Mouse (Mus musculus) hindbrain, embryonic 10.5 days (tissue): ENCODE results near the gene Il1rl2. TPM values are rescaled to one million over a fixed set of nuclear protein-coding genes. Genes with fewer than 3 reads are reported as not detected.

Experiments
- DNase-seq: peaks from one replicate; pipeline ENCODE4 v3.0.0-alpha.2; 2017; ENCODE audit warnings: low spot score
- H3K27ac ChIP-seq: fragments of 300-500 bp; sonication (generic); 2 replicates; pipeline ENCODE4 v1.5.1; 2016; ENCODE audit warnings: mild to moderate bottlenecking, moderate library complexity
- H3K27me3 ChIP-seq: fragments of 300-500 bp; sonication (generic); 2 replicates; pipeline ENCODE4 v1.6.1; 2016; ENCODE audit warnings: mild to moderate bottlenecking; ENCODE audit not compliant: poor library complexity, insufficient read depth, severe bottlenecking
- H3K36me3 ChIP-seq: fragments of 300-500 bp; sonication (generic); 2 replicates; pipeline ENCODE4 v1.6.1; 2016; ENCODE audit warnings: mild to moderate bottlenecking, moderate library complexity
- H3K4me1 ChIP-seq: fragments of 300-500 bp; sonication (generic); replicated peaks from 2 replicates; pipeline ENCODE4 v1.6.1; 2016; ENCODE audit warnings: mild to moderate bottlenecking
- H3K4me3 ChIP-seq: fragments of 300-500 bp; sonication (generic); 2 replicates; pipeline ENCODE4 v1.5.1; 2016; ENCODE audit warnings: mild to moderate bottlenecking, moderate library complexity
- H3K9me3 ChIP-seq: fragments of 300-500 bp; sonication (generic); 2 replicates; pipeline ENCODE4 v1.6.1; 2016; ENCODE audit warnings: mild to moderate bottlenecking, moderate library complexity
- WGBS: fragments of 180-500 bp; shearing (Covaris S2); methylation state at CpG from one replicate; pipeline ENCODE4 v1.1.7; 2016; 5-methylcytosine and 5-hydroxymethylcytosine counted together
- polyA plus RNA-seq: library from polyadenylated mRNA; unstranded; fragments of >200 nt; fragmentation: Nextera tagmentation; extraction: Ambion mirVana; gene quantifications from 2 replicates; pipeline ENCODE4 v1.2.1, GENCODE M21; 2016

Gene Il1rl2
- 1.2 and 1.6 TPM in 2 replicates for polyA plus RNA-seq

- Histone ChIP-seq H3K36me3 (no peaks in the 10 kb centered on the region), H3K27ac (no peak within 1 kb of the TSS), H3K27me3 (peaks cover 51% of the 10 kb centered on the region), H3K4me3 (peak within 1 kb of the TSS; percentile 56), H3K9me3 (no peaks in the 10 kb centered on the region), H3K4me1 (peaks cover 18% of the 10 kb centered on the region)
- peak; percentile 17 for DNase-seq
- 40% methylated on average over 6 of the region's 6 CpGs for WGBS
Measured at GRCm38 (mm10) chr1:40324457-40324856, at the start of gene Il1rl2. Il1rl2 (plus strand) TSS chr1:40324610.

GRCm38 (mm10) chr1:40275285-40276013 lies 49.0 kb upstream of the Il1rl2 start:
- H3K4me1 ChIP-seq: no peaks in the 10 kb centered on the region
- H3K27ac ChIP-seq: no peak overlapping the region
- H3K4me3 ChIP-seq: no peak overlapping the region
- H3K36me3 ChIP-seq: no peaks in the 10 kb centered on the region
- 80% methylated on average over 10 of the region's 10 CpGs for WGBS
- no peaks in the 10 kb centered on the region for H3K27me3 ChIP-seq
- DNase-seq: no peak
- no peaks in the 10 kb centered on the region for H3K9me3 ChIP-seq

GRCm38 (mm10) chr1:40277944-40278343 lies 46.5 kb upstream of the Il1rl2 start:
- WGBS: 91% methylated on average over 4 of the region's 4 CpGs
- H3K9me3 ChIP-seq: no peaks in the 10 kb centered on the region
- no peak for DNase-seq
- no peak overlapping the region for H3K27ac ChIP-seq
- H3K4me3 ChIP-seq: no peak overlapping the region
- H3K27me3 ChIP-seq: no peaks in the 10 kb centered on the region
- H3K36me3 ChIP-seq: no peaks in the 10 kb centered on the region
- H3K4me1 ChIP-seq: no peaks in the 10 kb centered on the region

DNA sequence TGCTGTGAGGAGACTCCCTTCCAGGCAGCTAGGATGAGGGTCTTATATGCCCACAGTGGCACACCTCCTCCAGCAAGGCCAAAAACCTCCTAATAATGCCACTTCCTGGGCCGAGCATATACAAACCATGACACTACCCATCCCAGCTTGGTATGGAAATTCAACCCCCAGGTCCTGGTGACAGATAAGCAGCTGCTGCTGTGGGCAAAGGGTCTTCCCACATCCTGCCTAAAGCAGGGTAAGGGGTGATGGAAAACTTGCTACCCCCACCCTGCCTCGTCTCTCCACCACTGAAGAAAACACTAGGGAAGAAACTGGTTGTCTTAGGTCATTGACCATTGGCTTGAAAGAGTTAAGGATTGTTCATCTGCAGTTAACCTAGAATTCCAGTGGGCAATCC lies 45.7 kb upstream of the Il1rl2 start:
- 73% methylated on average over 2 of the region's 2 CpGs for WGBS
- no peaks in the 10 kb centered on the region for H3K36me3 ChIP-seq
- H3K4me3 ChIP-seq: no peak overlapping the region
- DNase-seq: no peak
- no peaks in the 10 kb centered on the region for H3K27me3 ChIP-seq
- no peaks in the 10 kb centered on the region for H3K4me1 ChIP-seq
- no peak overlapping the region for H3K27ac ChIP-seq
- no peaks in the 10 kb centered on the region for H3K9me3 ChIP-seq

DNA sequence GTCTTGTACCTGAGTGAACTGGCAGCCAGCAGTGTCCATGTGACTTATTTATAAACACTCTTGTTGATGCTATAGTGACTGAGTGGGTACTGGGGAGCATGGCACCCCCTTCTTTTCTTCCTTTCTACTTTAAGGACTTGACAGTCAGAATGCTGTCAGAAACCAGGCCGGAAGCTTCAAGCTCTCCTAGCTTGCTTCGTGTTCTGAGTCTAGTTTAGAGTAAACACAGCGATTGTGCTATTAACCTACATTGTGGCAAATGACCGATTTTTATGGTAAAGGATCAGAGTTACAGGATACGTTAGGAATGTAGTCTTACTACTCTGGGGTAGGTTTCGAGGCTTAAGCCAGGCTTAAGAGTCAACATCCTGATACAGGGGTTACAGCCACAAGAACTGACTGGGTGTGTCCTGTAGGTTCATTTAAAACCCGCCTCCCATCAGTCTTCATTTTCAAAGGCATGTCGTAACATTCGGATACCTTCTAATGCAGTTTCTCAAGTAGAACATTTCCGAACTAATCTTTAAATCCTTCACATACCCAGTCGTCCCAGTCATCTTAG lies 45.1 kb upstream of the Il1rl2 start:
- WGBS: 89% methylated on average over 11 of the region's 11 CpGs
- H3K36me3 ChIP-seq: no peaks in the 10 kb centered on the region

GRCm38 (mm10) chr1:40281950-40282349 lies 42.5 kb upstream of the Il1rl2 start:
- H3K4me1 ChIP-seq: no peaks in the 10 kb centered on the region
- DNase-seq: no peak
- H3K4me3 ChIP-seq: no peak overlapping the region
- 80% methylated on average over 4 of the region's 4 CpGs for WGBS
- no peak overlapping the region for H3K27ac ChIP-seq
- no peaks in the 10 kb centered on the region for H3K9me3 ChIP-seq
- no peaks in the 10 kb centered on the region for H3K27me3 ChIP-seq
- no peaks in the 10 kb centered on the region for H3K36me3 ChIP-seq

More for the DNA sequence above, 45.1 kb upstream of the Il1rl2 start:
- Histone ChIP-seq H3K4me3 (no peak overlapping the region), H3K9me3 (no peaks in the 10 kb centered on the region), H3K27me3 (no peaks in the 10 kb centered on the region), H3K4me1 (no peaks in the 10 kb centered on the region), H3K27ac (no peak overlapping the region)
- no peak for DNase-seq

DNA sequence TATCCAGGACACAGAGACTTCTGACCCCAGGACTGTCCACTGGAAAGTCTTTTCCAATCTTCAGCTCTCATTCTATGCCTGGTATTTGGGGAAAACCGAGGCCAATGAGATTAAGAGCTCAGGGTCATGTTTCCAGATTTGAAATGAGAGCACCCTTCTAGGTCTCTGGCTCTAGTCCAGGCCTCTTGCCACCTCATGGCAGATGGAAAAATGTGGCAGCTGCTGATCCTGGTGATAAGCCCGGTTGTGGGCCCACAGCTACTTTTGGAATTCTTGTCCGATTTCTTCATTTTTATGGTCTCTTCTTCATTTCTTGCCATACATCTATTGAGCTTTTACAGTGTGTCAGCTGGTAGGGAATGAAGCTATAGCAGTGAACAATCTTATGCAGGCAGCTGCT lies 42.0 kb upstream of the Il1rl2 start:
- Histone ChIP-seq H3K27ac (no peak overlapping the region), H3K4me3 (no peak overlapping the region), H3K27me3 (no peaks in the 10 kb centered on the region), H3K36me3 (no peaks in the 10 kb centered on the region), H3K9me3 (no peaks in the 10 kb centered on the region), H3K4me1 (no peaks in the 10 kb centered on the region)
- no peak for DNase-seq
- whole genome bisulfite sequencing: 83% methylated on average over 3 of the region's 3 CpGs

GRCm38 (mm10) chr1:40283995-40284394 lies 40.4 kb upstream of the Il1rl2 start:
- WGBS: 79% methylated on average over 5 of the region's 5 CpGs
- H3K4me3 ChIP-seq: no peak overlapping the region
- H3K36me3 ChIP-seq: no peaks in the 10 kb centered on the region
- no peaks in the 10 kb centered on the region for H3K27me3 ChIP-seq
- no peaks in the 10 kb centered on the region for H3K4me1 ChIP-seq
- DNase-seq: no peak
- H3K9me3 ChIP-seq: no peaks in the 10 kb centered on the region
- no peak overlapping the region for H3K27ac ChIP-seq

DNA sequence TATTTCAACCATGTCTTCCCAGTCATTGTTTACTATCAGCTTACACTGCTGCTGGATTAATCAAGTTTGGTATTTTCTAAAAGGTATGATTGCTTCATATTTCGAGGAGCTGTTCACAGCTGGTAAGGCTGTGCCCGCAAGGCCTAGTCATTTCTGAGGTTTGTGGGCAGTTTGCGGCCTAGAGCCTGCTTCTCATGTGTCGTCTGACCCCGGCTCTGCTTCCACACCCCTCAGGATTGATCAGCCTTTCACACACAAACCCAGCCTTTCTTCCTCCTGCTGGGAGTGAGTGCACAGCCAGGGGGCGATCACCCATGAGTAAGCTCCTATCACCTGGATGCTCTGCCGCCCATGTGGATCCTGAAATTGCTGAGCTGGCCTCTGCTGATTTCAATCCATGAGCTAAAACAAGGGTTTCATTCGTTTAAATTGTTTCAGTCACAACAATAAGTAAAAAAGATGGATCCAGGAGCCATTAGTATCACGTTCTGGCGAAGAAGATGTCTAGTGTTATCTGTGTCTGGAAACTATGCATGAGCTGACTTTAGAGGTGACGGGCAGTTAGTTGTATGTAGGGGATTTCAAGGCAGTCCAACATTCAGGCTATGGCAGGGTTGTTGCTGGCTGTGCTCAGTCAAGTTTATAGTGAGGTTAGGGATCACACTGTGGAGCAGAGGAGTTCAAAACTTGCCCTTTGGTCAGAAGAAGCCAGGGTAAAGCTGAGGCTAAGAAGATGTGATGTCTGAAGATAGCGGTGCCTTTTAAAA lies 33.7 kb upstream of the Il1rl2 start:
- no peaks in the 10 kb centered on the region for H3K27me3 ChIP-seq
- no peaks in the 10 kb centered on the region for H3K9me3 ChIP-seq
- no peak overlapping the region for H3K27ac ChIP-seq
- H3K36me3 ChIP-seq: no peaks in the 10 kb centered on the region
- 71% methylated on average over 12 of the region's 12 CpGs for WGBS
- no peak overlapping the region for H3K4me3 ChIP-seq
- no peaks in the 10 kb centered on the region for H3K4me1 ChIP-seq
- no peak for DNase-seq

DNA sequence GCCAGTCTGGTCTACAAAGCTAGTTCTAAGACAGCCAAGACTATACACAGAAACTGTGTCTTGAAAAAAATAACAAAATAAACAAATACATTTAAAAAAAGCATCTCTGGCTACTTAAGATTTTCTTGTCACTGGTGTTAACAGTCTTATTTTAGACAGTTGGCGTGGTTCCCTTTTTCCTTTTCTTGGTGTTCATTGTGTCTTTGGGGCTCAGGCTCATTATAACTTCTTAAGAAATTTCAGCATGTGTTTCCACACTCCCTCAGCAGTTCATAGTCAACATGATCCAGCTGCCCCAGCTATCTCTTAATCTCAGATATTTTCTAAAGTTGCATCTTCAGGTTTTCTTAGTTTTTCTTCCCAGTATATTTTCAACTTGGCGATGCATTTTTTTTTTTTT lies 32.2 kb upstream of the Il1rl2 start:
- 94% methylated on average over 2 of the region's 2 CpGs for WGBS
- H3K4me3 ChIP-seq: no peak overlapping the region
- H3K27me3 ChIP-seq: no peaks in the 10 kb centered on the region
- DNase-seq: no peak
- no peaks in the 10 kb centered on the region for H3K9me3 ChIP-seq
- no peaks in the 10 kb centered on the region for H3K4me1 ChIP-seq
- no peaks in the 10 kb centered on the region for H3K36me3 ChIP-seq
- H3K27ac ChIP-seq: no peak overlapping the region

- no peak overlapping the region for H3K27ac ChIP-seq
- no peaks in the 10 kb centered on the region for H3K27me3 ChIP-seq
- H3K9me3 ChIP-seq: no peaks in the 10 kb centered on the region
- WGBS: 94% methylated on average over 7 of the region's 7 CpGs
- DNase-seq: no peak
- H3K4me3 ChIP-seq: no peak overlapping the region
- no peaks in the 10 kb centered on the region for H3K4me1 ChIP-seq
- no peaks in the 10 kb centered on the region for H3K36me3 ChIP-seq
Measured at GRCm38 (mm10) chr1:40293891-40294290, 30.5 kb upstream of the Il1rl2 start.

DNA sequence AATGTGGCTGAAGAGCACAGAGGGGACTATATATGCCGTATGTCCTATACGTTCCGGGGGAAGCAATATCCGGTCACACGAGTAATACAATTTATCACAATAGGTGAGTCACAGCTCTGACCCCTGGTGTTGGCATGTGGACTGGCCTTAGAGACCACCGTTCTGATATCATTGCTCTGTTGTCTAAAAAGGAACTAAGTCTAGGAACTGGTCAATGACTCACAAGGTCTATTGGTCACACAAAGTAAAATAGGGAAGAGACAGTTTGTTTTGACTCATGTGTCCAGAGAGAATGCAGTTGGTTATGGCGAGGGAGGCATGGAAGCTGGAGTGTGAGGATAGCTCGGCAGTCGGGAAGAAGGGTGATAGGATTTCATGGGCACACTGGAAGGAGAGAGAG lies 29.6 kb upstream of the Il1rl2 start:
- Histone ChIP-seq H3K36me3 (no peaks in the 10 kb centered on the region), H3K4me1 (no peaks in the 10 kb centered on the region), H3K9me3 (no peaks in the 10 kb centered on the region), H3K4me3 (no peak overlapping the region), H3K27ac (no peak overlapping the region), H3K27me3 (no peaks in the 10 kb centered on the region)
- DNase-seq: no peak
- WGBS: 93% methylated on average over 9 of the region's 9 CpGs

DNA sequence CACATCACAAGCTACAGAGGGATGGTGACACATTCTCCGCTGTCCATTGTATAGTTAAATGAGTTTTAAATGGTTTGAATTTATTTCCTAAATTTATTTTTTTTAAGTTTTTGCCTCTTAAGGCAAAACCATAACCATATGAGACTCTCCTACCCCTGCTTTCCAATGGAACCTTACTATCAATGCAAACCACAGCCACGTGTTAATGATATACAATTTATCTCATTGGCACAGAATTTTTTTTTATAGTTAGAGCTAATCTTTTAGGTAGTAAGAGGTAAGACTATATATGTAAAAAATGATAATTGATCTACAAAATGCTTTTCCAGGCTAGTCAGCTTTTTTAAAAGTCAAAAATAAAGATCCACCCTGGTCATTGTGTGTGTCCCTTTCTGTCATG lies 26.4 kb upstream of the Il1rl2 start:
- 86% methylated on average over 2 of the region's 2 CpGs for WGBS
- Histone ChIP-seq H3K27me3 (no peaks in the 10 kb centered on the region), H3K4me1 (no peaks in the 10 kb centered on the region), H3K36me3 (no peaks in the 10 kb centered on the region), H3K9me3 (no peaks in the 10 kb centered on the region), H3K4me3 (no peak overlapping the region), H3K27ac (no peak overlapping the region)
- no peak for DNase-seq
